Mouse (Mus musculus): ENCODE measurements around the gene Ech1. TPM values are rescaled to one million over a fixed set of nuclear protein-coding genes. Genes with fewer than 3 reads are reported as not detected.

Ech1 gene
- polyA plus RNA-seq, 1 experiment, result 250 TPM

GRCm38 (mm10) chr7:28810107-28811066 lies 14.6 kb upstream of the Ech1 start:
- Histone ChIP-seq H3K4me1 (ENCODE audit: control insufficient read depth, insufficient read depth, low read length) (peaks cover 22% of the 10 kb centered on the region), H3K4me3 (replicated peaks; ENCODE audit: extremely low read depth, low read depth, low read length) (peak overlapping the region; percentile 90)
- under 1% methylated on average over 70 of the region's 70 CpGs for WGBS
- TF ChIP-seq POLR2A (IDR thresholded peaks at IDR 0.05; ENCODE audit: borderline replicate concordance, extremely low read depth, low read depth, low read length), result peak; percentile 99
- TF ChIP-seq CTCF (IDR thresholded peaks at IDR 0.05; ENCODE audit: insufficient read depth, low read length), result no peak
- peak; percentile 98 for DNase-seq

GRCm38 (mm10) chr7:28811228-28811627 lies 13.8 kb upstream of the Ech1 start:
- peak overlapping the region; percentile 83 for H3K4me3 ChIP-seq (replicated peaks; ENCODE audit: extremely low read depth, low read depth, low read length)
- WGBS, result under 1% methylated on average over 40 of the region's 40 CpGs
- TF ChIP-seq POLR2A (IDR thresholded peaks at IDR 0.05; ENCODE audit: borderline replicate concordance, extremely low read depth, low read depth, low read length) (no peak), CTCF (IDR thresholded peaks at IDR 0.05; ENCODE audit: insufficient read depth, low read length) (no peak)
- H3K4me1 ChIP-seq (ENCODE audit: control insufficient read depth, insufficient read depth, low read length), result peaks cover 25% of the 10 kb centered on the region
- peak; percentile 83 for DNase-seq

GRCm38 (mm10) chr7:28811640-28812275 lies 13.3 kb upstream of the Ech1 start:
- 1% methylated on average over 7 of the region's 7 CpGs for WGBS
- H3K4me1 ChIP-seq (ENCODE audit: control insufficient read depth, insufficient read depth, low read length), result peaks cover 25% of the 10 kb centered on the region
- no peak for TF ChIP-seq CTCF (IDR thresholded peaks at IDR 0.05; ENCODE audit: insufficient read depth, low read length)
- no peak for TF ChIP-seq POLR2A (IDR thresholded peaks at IDR 0.05; ENCODE audit: borderline replicate concordance, extremely low read depth, low read depth, low read length)
- no peak for DNase-seq
- H3K4me3 ChIP-seq (replicated peaks; ENCODE audit: extremely low read depth, low read depth, low read length), result peak overlapping the region; percentile 83

DNA sequence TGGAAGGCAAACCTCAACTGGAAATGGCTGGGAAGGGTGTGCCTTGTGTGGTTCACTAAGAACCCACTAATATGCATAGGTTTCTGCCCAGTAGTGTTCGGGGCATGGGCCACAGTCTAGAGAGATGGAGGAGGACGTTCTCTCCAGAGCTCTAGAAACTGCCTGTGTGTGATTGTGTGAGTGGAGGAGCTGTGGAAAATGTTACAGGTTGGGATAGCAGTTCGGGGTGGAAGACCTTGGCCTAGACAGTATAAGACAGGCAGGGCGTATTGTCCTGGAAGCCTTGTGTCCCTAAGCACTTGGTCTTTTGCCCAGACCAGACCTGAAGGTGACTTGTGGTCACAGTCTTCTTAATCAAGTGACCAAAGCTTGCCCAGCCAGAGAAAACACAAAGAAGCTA lies 12.6 kb upstream of the Ech1 start:
- TF ChIP-seq POLR2A (IDR thresholded peaks at IDR 0.05; ENCODE audit: borderline replicate concordance, extremely low read depth, low read depth, low read length) (no peak), CTCF (IDR thresholded peaks at IDR 0.05; ENCODE audit: insufficient read depth, low read length) (no peak)
- WGBS, result 14% methylated on average over 4 of the region's 4 CpGs
- no peak for DNase-seq
- H3K4me1 ChIP-seq (ENCODE audit: control insufficient read depth, insufficient read depth, low read length), result peaks cover 27% of the 10 kb centered on the region
- peak overlapping the region; percentile 27 for H3K4me3 ChIP-seq (replicated peaks; ENCODE audit: extremely low read depth, low read depth, low read length)

GRCm38 (mm10) chr7:28812949-28813348 lies 12.1 kb upstream of the Ech1 start:
- DNase-seq, result no peak
- TF ChIP-seq POLR2A (IDR thresholded peaks at IDR 0.05; ENCODE audit: borderline replicate concordance, extremely low read depth, low read depth, low read length) (no peak), CTCF (IDR thresholded peaks at IDR 0.05; ENCODE audit: insufficient read depth, low read length) (peak; percentile 36)
- H3K4me3 ChIP-seq (replicated peaks; ENCODE audit: extremely low read depth, low read depth, low read length), result no peak overlapping the region
- 33% methylated on average over 5 of the region's 5 CpGs for WGBS
- H3K4me1 ChIP-seq (ENCODE audit: control insufficient read depth, insufficient read depth, low read length), result peaks cover 29% of the 10 kb centered on the region

- 63% methylated on average over 5 of the region's 5 CpGs for WGBS
- no peak for DNase-seq
- TF ChIP-seq POLR2A (IDR thresholded peaks at IDR 0.05; ENCODE audit: borderline replicate concordance, extremely low read depth, low read depth, low read length) (no peak), CTCF (IDR thresholded peaks at IDR 0.05; ENCODE audit: insufficient read depth, low read length) (no peak)
- Histone ChIP-seq H3K4me1 (ENCODE audit: control insufficient read depth, insufficient read depth, low read length) (peaks cover 26% of the 10 kb centered on the region), H3K4me3 (replicated peaks; ENCODE audit: extremely low read depth, low read depth, low read length) (no peak overlapping the region)
Measured at GRCm38 (mm10) chr7:28814306-28815034, 10.5 kb upstream of the Ech1 start.

DNA sequence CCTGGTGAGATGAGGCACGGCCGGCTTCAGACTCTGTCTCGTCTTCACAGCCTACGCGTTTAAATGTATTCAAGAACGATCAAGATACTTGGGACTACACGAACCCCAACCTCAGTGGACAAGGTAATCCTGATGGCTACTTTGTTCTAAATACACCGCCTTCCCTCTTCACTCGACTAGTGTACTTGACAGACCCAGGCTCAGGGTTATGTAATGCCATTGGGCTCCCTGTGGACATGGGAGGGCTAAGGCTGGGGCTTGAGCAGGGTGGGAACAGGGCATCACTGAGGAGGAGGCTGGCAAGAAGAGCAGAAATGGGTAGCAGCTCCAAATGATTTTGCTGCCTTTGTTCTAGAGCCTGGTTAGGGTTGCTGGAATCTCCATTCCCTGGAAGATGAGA lies 9.8 kb upstream of the Ech1 start:
- DNase-seq, result no peak
- Histone ChIP-seq H3K4me1 (ENCODE audit: control insufficient read depth, insufficient read depth, low read length) (peaks cover 29% of the 10 kb centered on the region), H3K4me3 (replicated peaks; ENCODE audit: extremely low read depth, low read depth, low read length) (no peak overlapping the region)
- TF ChIP-seq CTCF (IDR thresholded peaks at IDR 0.05; ENCODE audit: insufficient read depth, low read length), result no peak
- no peak for TF ChIP-seq POLR2A (IDR thresholded peaks at IDR 0.05; ENCODE audit: borderline replicate concordance, extremely low read depth, low read depth, low read length)
- 80% methylated on average over 9 of the region's 9 CpGs for WGBS

GRCm38 (mm10) chr7:28816201-28816600 lies 8.8 kb upstream of the Ech1 start:
- Histone ChIP-seq H3K4me1 (ENCODE audit: control insufficient read depth, insufficient read depth, low read length) (peaks cover 30% of the 10 kb centered on the region), H3K4me3 (replicated peaks; ENCODE audit: extremely low read depth, low read depth, low read length) (no peak overlapping the region)
- no peak for DNase-seq
- WGBS, result 68% methylated on average over 9 of the region's 9 CpGs
- no peak for TF ChIP-seq CTCF (IDR thresholded peaks at IDR 0.05; ENCODE audit: insufficient read depth, low read length)

DNA sequence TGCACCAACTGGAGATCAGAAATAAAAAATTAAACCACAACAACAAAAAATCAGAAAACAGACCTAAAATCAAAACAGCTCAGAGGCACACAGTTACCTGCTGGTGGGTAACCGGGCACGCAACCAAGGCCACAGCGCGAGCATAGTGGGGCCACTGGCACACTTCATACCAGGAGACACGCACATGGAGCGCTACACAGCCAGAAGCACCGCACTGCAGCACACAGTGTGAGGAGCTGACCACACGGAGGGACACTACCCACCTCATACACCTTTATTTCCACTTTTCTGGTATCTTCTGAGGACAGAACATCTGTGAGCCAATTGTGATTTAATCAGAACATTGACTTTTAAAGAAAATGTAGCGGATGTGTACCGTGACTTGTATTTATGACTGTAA lies 8.1 kb upstream of the Ech1 start:
- Histone ChIP-seq H3K4me3 (replicated peaks; ENCODE audit: extremely low read depth, low read depth, low read length) (no peak overlapping the region), H3K4me1 (ENCODE audit: control insufficient read depth, insufficient read depth, low read length) (peaks cover 29% of the 10 kb centered on the region)
- 89% methylated on average over 10 of the region's 10 CpGs for WGBS
- TF ChIP-seq CTCF (IDR thresholded peaks at IDR 0.05; ENCODE audit: insufficient read depth, low read length) (no peak), POLR2A (IDR thresholded peaks at IDR 0.05; ENCODE audit: borderline replicate concordance, extremely low read depth, low read depth, low read length) (no peak)
- no peak for DNase-seq
